In genomic region chr10:122558660-122559059, GRCm38 (mm10) we compare ENCODE assay signal across 20 mouse cellular contexts.
"Had no signal": no experiment of that assay in that cellular context is flagged by ENCODE, and none has a peak within 500 bp of the region (broad histone marks: within the 10 kb centered on the region; RNA-seq: fewer than 3 reads in every experiment).

No protein-coding gene starts in this region.

- H3K4me3 ChIP-seq: layer of hippocampus, adult 2 months; limb, embryonic 10.5 days; limb, embryonic 13.5 days; liver, embryonic 13.5 days; midbrain, embryonic 13.5 days; myocyte; neural tube, embryonic 13.5 days had no signal

- H3K9me3 ChIP-seq: limb, embryonic 10.5 days; limb, embryonic 13.5 days; liver, embryonic 13.5 days; midbrain, embryonic 13.5 days; neural tube, embryonic 13.5 days had no signal

- H3K4me1 ChIP-seq: limb, embryonic 10.5 days; liver, embryonic 13.5 days; midbrain, embryonic 13.5 days had no signal

- H3K27ac ChIP-seq: layer of hippocampus, adult 2 months; limb, embryonic 10.5 days; limb, embryonic 13.5 days; liver, embryonic 13.5 days; macrophage; midbrain, embryonic 13.5 days had no signal

- ATAC-seq: lung, postnatal 0 days; midbrain, embryonic 13.5 days; midbrain, embryonic 16.5 days had no signal

- DNase-seq: kidney, adult 18-20 months; kidney, adult 9 months; kidney, postnatal 14 days; layer of hippocampus, adult 9-11 months; liver; liver, embryonic 13.5 days; lung, embryonic 14.5 days; retina, postnatal 1 day; thymus, adult 18-20 months; thymus, postnatal 14 days; thymus, postnatal 4 days had no signal

- H3K27me3 ChIP-seq: limb, embryonic 13.5 days; liver, embryonic 13.5 days; midbrain, embryonic 13.5 days; neural tube, embryonic 13.5 days had no signal

- H3K9ac ChIP-seq: limb, embryonic 13.5 days; liver, embryonic 13.5 days; lung, embryonic 14.5 days; midbrain, embryonic 13.5 days; neural tube, embryonic 13.5 days had no signal

- H3K4me2 ChIP-seq: limb, embryonic 13.5 days; liver, embryonic 13.5 days; lung, embryonic 14.5 days; midbrain, embryonic 13.5 days; neural tube, embryonic 13.5 days had no signal

- H3K36me3 ChIP-seq: limb, embryonic 10.5 days; limb, embryonic 13.5 days; liver, embryonic 13.5 days; midbrain, embryonic 13.5 days; neural tube, embryonic 13.5 days had no signal
